Mouse (Mus musculus) liver, adult 2 months (tissue): ENCODE measurements around the gene Ddx54. TPM values are rescaled to one million over a fixed set of nuclear protein-coding genes. Genes with fewer than 3 reads are reported as not detected.

Experiments
- DNase-seq: peaks from one replicate; pipeline ENCODE4 v3.0.0-alpha.2; 2011; ENCODE audit warnings: low read depth, low spot score; ENCODE audit errors: extremely low read depth
- H3K27ac ChIP-seq: fragments of 200-500 bp; replicated peaks from 2 replicates; pipeline ENCODE4 v1.5.1; 2012; ENCODE audit warnings: low read depth, mild to moderate bottlenecking, control low read depth, inconsistent platforms, low read length; ENCODE audit not compliant: insufficient read depth
- H3K27me3 ChIP-seq: fragments of 200-500 bp; 2 replicates; pipeline ENCODE4 v1.6.1; 2012; ENCODE audit warnings: mild to moderate bottlenecking, moderate library complexity, low read length, inconsistent platforms; ENCODE audit not compliant: control insufficient read depth, insufficient read depth
- H3K36me3 ChIP-seq: fragments of 200-500 bp; 2 replicates; pipeline ENCODE4 v1.6.1; 2012; ENCODE audit warnings: low read length, inconsistent platforms; ENCODE audit not compliant: control insufficient read depth, insufficient read depth
- H3K4me1 ChIP-seq: fragments of 200-500 bp; 2 replicates; pipeline ENCODE4 v1.6.1; 2011; ENCODE audit warnings: low read length; ENCODE audit not compliant: control insufficient read depth, insufficient read depth
- H3K4me3 ChIP-seq: fragments of 200-500 bp; 2 replicates; pipeline ENCODE4 v1.5.1; 2011; ENCODE audit warnings: low read depth, mild to moderate bottlenecking, control low read depth, low read length, moderate library complexity; ENCODE audit not compliant: insufficient read depth
- H3K79me2 ChIP-seq: fragments of 200-500 bp; 2 replicates; pipeline ENCODE4 v1.6.1; 2012; ENCODE audit warnings: inconsistent platforms, mild to moderate bottlenecking, low read length, moderate library complexity; ENCODE audit not compliant: control insufficient read depth, insufficient read depth
- H3K9ac ChIP-seq: fragments of 200-500 bp; 2 replicates; pipeline ENCODE4 v1.6.1; 2012; ENCODE audit warnings: low read depth, mild to moderate bottlenecking, control low read depth, inconsistent platforms, low read length
- CTCF ChIP-seq: fragments of 200-500 bp; IDR thresholded peaks from 2 replicates; pipeline ENCODE4 v1.5.1; 2011; ENCODE audit warnings: low read depth, low read length, control low read depth
- POLR2A ChIP-seq: fragments of 200-500 bp; IDR thresholded peaks from 2 replicates; pipeline ENCODE4 v1.6.1; 2011; ENCODE audit warnings: low read length, control low read depth; ENCODE audit not compliant: insufficient read depth; ENCODE audit errors: extremely low read depth
- whole genome bisulfite sequencing: fragments of 180-500 bp; shearing (Covaris S2); methylation state at CpG from one replicate; pipeline ENCODE4 v1.1.7; 2018; 5-methylcytosine and 5-hydroxymethylcytosine counted together
- polyA plus RNA-seq: library from polyadenylated mRNA; depleted of rRNA; stranded (reverse); fragments of >200 nt; gene quantifications from 2 replicates; pipeline ENCODE4 v1.2.3, GENCODE M21; 2012
- total RNA-seq: library from RNA; depleted of rRNA; stranded (reverse); fragments of >200 nt; gene quantifications from 2 replicates; pipeline ENCODE4 v1.2.3, GENCODE M21; 2014

Gene Ddx54
- total and polyA plus RNA-seq, 2 experiments: 15.2 to 24.2 TPM

GRCm38 (mm10) chr5:120626399-120626798 is 13.9 kb downstream of the Ddx54 start:
- Histone ChIP-seq H3K79me2 (no peaks in the 10 kb centered on the region), H3K36me3 (peaks cover 10% of the 10 kb centered on the region; the same call in 1 of the 2 replicates), H3K27ac (no peak overlapping the region), H3K4me3 (no peak overlapping the region), H3K27me3 (no peaks in the 10 kb centered on the region), H3K9ac (no peak overlapping the region), H3K4me1 (no peaks in the 10 kb centered on the region)
- TF ChIP-seq POLR2A (no peak), CTCF (no peak)
- 78% methylated on average over 19 of the region's 19 CpGs for whole genome bisulfite sequencing
- no peak for DNase-seq

- no peak overlapping the region for H3K27ac ChIP-seq
- H3K36me3 ChIP-seq: peaks cover 7% of the 10 kb centered on the region; the same call in 1 of the 2 replicates
- no peaks in the 10 kb centered on the region for H3K79me2 ChIP-seq
- H3K4me1 ChIP-seq: no peaks in the 10 kb centered on the region
- no peaks in the 10 kb centered on the region for H3K27me3 ChIP-seq
- TF ChIP-seq POLR2A (no peak), CTCF (no peak)
- no peak overlapping the region for H3K4me3 ChIP-seq
- H3K9ac ChIP-seq: no peak overlapping the region
- 92% methylated on average over 15 of the region's 15 CpGs for WGBS
- DNase-seq: no peak
Measured at GRCm38 (mm10) chr5:120627515-120628300, 15.2 kb downstream of the Ddx54 start.

- TF ChIP-seq POLR2A (no peak), CTCF (no peak)
- Histone ChIP-seq H3K4me1 (no peaks in the 10 kb centered on the region), H3K79me2 (no peaks in the 10 kb centered on the region), H3K27ac (no peak overlapping the region), H3K36me3 (peaks cover 7% of the 10 kb centered on the region; the same call in 1 of the 2 replicates), H3K4me3 (no peak overlapping the region), H3K9ac (no peak overlapping the region), H3K27me3 (no peaks in the 10 kb centered on the region)
- 60% methylated on average over 7 of the region's 7 CpGs for WGBS
- DNase-seq: no peak
Measured at GRCm38 (mm10) chr5:120628624-120629023, 16.1 kb downstream of the Ddx54 start.

GRCm38 (mm10) chr5:120631128-120631527 is 18.6 kb downstream of the Ddx54 start:
- Histone ChIP-seq H3K27me3 (no peaks in the 10 kb centered on the region), H3K36me3 (peaks cover 1% of the 10 kb centered on the region; the same call in 1 of the 2 replicates), H3K27ac (no peak overlapping the region), H3K4me3 (no peak overlapping the region), H3K9ac (no peak overlapping the region), H3K79me2 (no peaks in the 10 kb centered on the region), H3K4me1 (no peaks in the 10 kb centered on the region)
- 16% methylated on average over 29 of the region's 29 CpGs for WGBS
- no peak for TF ChIP-seq POLR2A
- no peak for TF ChIP-seq CTCF
- no peak for DNase-seq

GRCm38 (mm10) chr5:120631892-120632291 is 19.4 kb downstream of the Ddx54 start:
- Histone ChIP-seq H3K4me1 (no peaks in the 10 kb centered on the region), H3K4me3 (no peak overlapping the region), H3K9ac (no peak overlapping the region), H3K27ac (no peak overlapping the region), H3K79me2 (no peaks in the 10 kb centered on the region), H3K27me3 (no peaks in the 10 kb centered on the region), H3K36me3 (0 out of 2 replicates have a peak, but pooled peaks cover under 1% of the 10 kb centered on the region)
- DNase-seq: no peak
- TF ChIP-seq POLR2A (no peak), CTCF (peak; percentile 26; the same call in 1 of the 2 replicates)
- WGBS: 89% methylated on average over 5 of the region's 5 CpGs

DNA sequence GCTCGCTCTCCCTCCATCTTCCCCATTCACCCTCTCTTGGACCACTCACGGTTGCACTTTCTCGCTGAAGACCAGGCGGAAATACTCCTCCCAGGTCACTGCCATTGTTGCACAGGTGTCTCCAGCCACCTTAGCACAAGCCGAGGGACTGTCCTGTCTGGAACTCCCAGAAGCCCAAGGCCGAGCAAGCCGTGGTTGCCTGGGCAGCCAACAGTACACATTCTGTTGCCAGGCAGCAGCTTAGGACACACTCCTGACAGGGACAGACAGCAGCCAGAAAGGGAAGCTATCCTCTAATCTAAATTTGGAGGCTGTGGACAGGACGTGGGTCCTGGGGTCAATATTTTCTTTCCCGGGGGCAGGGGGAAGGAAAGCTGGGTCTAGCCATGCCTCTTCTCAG is 21.6 kb downstream of the Ddx54 start, which contains the start of gene Cfap73:
Cfap73 (minus strand) TSS at position 105 of the 400 bp plus-strand sequence.
- no peaks in the 10 kb centered on the region for H3K27me3 ChIP-seq
- no peak within 1 kb of the TSS for H3K9ac ChIP-seq
- no peaks in the 10 kb centered on the region for H3K4me1 ChIP-seq
- TF ChIP-seq POLR2A: no peak
- TF ChIP-seq CTCF: no peak
- no peak within 1 kb of the TSS for H3K4me3 ChIP-seq
- no peak for DNase-seq
- H3K27ac ChIP-seq: no peak within 1 kb of the TSS
- H3K79me2 ChIP-seq: no peaks in the 10 kb centered on the region
- no peaks in the 10 kb centered on the region for H3K36me3 ChIP-seq
- 33% methylated on average over 9 of the region's 9 CpGs for whole genome bisulfite sequencing
